Mouse (Mus musculus) embryonic fibroblast, embryonic 13.5 days (primary cell): ENCODE results near the gene Gm8909. TPM values are rescaled to one million over a fixed set of nuclear protein-coding genes. Genes with fewer than 3 reads are reported as not detected.
"Not testable (repeated sequence)": the region's sequence is repeated elsewhere in the genome, so short reads cannot be mapped to it uniquely, and the experiment has no call there.

Source experiments
- H3K27ac ChIP-seq: 2 replicates; pipeline ENCODE4 v1.5.1; 2012; ENCODE audit warnings: low read length, control low read depth, inconsistent platforms; ENCODE audit not compliant: insufficient read depth
- H3K4me1 ChIP-seq: 2 replicates; pipeline ENCODE4 v1.6.1; 2011; ENCODE audit warnings: low read length; ENCODE audit not compliant: control insufficient read depth, insufficient read depth
- H3K4me3 ChIP-seq: 2 replicates; pipeline ENCODE4 v1.5.1; 2011; ENCODE audit warnings: mild to moderate bottlenecking, control low read depth, low read length; ENCODE audit not compliant: insufficient read depth
- CTCF ChIP-seq: IDR thresholded peaks from 2 replicates; pipeline ENCODE4 v1.5.1; 2011; ENCODE audit warnings: mild to moderate bottlenecking, control low read depth, low read length, moderate library complexity, borderline replicate concordance; ENCODE audit not compliant: insufficient read depth
- POLR2A ChIP-seq: IDR thresholded peaks from 2 replicates; pipeline ENCODE4 v1.6.1; 2011; ENCODE audit warnings: low read depth, mild to moderate bottlenecking, control low read depth, low read length, moderate library complexity
- polyA plus RNA-seq: library from polyadenylated mRNA; stranded (reverse); fragments of >200 nt; gene quantifications from 2 replicates; pipeline ENCODE4 v1.2.4, GENCODE M21; 2011; ENCODE audit warnings: low read depth; ENCODE audit not compliant: missing spikeins, insufficient read length

The Gm8909 gene
- polyA plus RNA-seq, 1 experiment: not detected

DNA sequence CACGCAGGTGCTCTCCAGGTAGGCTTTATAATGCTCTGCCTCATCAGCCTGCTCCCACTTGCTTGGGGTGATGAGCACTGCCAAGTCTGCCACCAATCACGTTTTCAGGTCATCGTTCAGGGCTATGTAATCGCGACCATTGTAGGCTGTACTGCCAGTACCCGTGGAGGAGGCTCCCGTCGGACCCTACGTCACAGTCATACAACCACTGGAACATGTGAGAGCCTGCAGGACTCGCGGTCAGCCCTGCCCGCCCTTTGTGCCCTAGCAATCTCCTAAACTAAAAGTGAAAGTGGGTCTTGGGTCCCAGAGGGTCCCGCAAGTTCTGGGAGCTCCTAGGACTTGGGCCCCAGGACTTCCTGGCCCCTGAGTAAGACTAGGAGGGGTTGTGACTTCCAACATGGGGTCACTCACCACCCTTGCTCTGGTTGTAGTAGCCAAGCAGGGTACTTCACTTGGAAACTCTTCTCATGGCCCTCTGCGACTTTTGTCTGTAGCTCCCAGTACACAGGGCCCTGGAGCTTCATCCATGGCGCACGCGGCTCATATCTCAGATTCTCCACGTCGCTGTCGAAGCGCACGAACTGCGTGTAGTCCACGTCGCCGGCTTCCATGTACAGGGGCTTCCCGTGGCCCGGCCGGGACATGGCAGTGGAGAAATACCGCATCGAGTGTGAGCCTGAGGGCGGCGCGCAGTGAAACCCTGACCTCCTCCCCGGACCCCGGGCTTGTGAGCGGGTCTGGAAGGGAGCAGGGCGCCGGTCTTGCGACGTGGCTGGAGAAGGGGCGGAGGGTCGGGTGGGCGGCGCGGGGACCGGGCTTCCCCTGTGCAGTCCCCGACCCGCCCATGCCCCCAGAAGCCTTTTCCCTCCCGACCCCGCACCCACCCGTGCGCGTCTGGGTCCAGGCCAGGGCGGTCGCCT is 6.9 kb downstream of the Gm8909 start:
- TF ChIP-seq POLR2A (no peak), CTCF (no peak)
- H3K4me3 ChIP-seq: no peak overlapping the region
- H3K4me1 ChIP-seq: no peaks in the 10 kb centered on the region
- no peak overlapping the region for H3K27ac ChIP-seq

DNA sequence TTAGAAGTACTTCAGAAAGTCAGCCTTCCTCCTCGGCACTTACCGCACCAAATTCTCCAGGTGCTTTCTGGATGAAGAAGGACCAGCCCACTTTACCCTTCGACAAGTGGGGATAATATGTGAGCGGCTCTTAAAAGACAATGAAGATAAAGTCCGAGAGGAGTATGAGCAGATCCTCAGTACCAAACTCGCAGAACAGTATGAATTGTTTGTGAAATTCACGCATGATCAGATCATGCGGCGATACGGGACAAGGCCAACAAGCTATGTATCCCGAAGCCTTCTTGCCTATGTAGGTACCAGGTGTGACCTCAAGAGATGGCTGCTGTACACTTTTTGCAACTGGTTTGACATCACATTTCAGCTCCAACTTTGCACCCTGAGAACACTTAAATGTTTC is 10.1 kb downstream of the Gm8909 start:
- not testable (repeated sequence) for H3K4me1 ChIP-seq, H3K27ac ChIP-seq, H3K4me3 ChIP-seq

DNA sequence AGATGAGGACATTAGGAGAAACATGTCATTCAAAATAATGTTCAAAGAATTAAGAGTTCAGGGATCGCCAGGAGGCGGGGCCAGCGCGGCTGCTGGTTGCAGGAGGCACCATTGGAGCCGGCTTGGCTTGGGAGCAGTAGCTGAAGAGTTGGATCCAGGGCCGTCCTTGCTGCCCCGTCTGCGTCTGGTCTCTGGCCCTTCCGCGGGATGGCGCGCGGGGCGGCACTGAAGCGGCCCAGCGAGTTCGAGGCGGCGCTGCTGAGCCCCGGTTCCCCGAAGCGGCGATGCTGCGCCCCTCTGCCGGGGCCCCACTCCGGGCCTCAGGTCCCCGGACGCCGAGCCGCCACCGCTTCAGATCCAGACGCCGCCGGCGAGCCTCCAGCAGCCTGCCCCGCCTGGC is 10.6 kb downstream of the Gm8909 start:
- not testable (repeated sequence) for H3K4me1 ChIP-seq, H3K27ac ChIP-seq
- H3K4me3 ChIP-seq: peak overlapping the region; percentile 21; the same call in 1 of the 2 replicates

DNA sequence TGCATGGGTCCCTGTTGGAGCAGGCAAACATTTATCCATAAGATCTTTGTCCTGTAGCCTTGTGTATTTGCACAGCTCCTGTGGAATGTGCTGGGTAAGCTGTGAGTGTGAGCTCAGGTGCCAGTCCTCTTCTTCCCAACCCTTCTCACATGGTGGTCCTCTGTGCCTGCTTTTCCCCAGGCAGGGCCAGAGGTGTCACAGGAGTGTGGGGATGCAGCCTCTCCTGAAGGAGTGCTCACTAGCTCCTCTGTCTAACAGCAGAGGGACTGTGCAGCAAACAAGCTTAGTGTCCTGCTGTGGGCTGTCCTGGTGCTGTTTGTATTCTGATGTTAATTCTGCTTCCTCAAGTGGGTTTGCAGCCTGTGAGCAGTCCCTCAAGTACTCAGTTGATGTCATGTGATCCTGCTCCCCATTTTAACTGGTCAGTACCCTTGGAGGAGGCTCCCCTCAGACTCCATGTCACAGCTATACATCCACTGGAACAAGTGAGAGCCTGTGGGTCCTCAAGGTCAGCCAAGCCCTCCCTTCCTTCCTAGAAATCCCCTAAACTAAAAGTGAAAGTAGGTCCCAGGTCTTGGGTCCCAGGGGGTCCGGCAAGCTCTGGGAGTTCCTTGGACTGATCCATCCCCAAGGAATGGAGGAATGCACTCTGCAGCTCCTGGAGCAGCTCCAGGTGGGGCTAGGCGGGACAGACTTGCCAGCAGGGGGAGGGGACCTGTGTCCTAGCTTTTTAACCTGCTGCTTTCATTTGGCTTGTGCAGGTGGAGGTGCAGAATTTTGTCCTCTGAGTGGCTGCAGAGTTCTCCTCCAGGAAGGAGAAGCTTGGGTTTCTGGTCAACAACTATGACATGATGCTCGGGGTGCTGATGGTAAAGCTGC is 13.8 kb downstream of the Gm8909 start:
- Histone ChIP-seq H3K27ac (no peak overlapping the region), H3K4me1 (no peaks in the 10 kb centered on the region), H3K4me3 (no peak overlapping the region)
- TF ChIP-seq CTCF (no peak), POLR2A (no peak)

DNA sequence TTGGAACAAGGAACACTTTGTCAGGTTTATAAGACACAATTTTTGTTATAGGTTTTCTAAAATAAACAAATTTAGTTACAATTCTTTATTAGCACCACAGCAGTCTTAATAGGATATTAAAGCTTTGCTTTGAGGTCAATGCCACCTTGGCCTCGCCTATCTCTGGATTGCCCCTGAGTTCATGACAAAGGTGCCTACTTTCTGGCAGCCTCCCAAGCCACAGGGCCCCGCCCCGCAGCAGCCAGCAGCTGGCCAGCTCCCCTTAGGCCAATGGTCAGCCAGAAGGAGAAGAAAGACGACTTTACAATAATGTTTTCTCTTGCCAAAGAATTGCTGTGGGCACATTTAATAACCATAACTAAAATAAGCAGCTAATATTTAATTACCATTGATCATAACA is 17.1 kb downstream of the Gm8909 start:
- not testable (repeated sequence) for H3K27ac ChIP-seq, H3K4me3 ChIP-seq

DNA sequence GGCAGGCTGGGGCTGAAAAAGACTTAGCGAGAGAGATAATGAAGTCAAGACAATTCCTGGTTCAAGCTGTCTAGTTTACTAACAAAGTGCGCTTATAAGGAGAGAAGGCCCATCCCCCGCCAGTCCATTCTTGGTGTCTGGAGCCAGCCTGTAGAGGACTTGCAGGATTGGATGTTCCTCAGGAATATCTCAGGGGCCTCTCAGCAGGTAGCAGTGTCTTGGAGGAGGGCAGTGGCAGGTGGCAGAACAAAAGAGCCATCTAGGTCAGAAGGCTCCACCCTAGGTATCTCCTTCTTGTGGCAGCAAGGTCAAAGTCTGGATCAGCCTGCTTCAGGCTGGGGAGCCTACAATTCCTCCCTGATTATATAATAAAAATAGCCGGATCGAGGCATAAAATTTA is 19.9 kb downstream of the Gm8909 start:
- H3K4me1 ChIP-seq, H3K4me3 ChIP-seq, H3K27ac ChIP-seq: not testable (repeated sequence)

More for the DNA sequence above, 17.1 kb downstream of the Gm8909 start:
- not testable (repeated sequence) for H3K4me1 ChIP-seq

DNA sequence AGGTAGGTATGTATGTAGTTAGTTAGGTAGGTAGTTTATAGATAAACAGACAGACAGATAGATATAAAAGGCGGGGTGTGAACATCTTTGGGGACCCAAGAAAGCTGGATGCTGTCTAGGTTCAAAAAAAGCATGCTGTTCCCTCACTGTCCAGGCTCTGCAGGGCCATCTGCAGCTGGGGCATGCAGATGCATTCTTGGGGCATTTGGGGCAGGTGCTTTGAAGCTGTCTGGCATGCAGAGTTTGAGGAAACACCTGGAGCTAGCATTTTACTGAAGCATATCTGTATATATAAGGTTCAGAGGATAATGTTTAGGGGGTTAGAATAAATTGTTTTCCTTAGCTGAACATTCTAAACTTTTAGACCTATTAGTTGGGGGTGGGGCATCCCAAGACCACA is 21.4 kb downstream of the Gm8909 start:
- not testable (repeated sequence) for H3K27ac ChIP-seq, H3K4me3 ChIP-seq, H3K4me1 ChIP-seq

DNA sequence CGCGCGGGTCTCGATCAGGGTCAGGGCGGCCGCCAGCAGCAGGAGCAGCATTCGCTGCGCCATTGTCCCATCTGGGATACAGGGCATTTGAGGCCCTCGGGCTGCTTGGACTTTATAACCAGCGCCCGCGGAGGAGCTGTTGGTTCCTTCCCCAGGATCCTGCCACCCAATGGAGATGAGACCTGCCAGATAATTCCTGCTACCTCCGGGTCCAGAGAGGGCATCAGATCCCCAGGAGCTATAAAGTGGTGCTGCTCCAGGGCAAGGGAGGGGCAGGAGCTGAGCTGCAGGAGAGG is 22.5 kb downstream of the Gm8909 start:
- H3K4me1 ChIP-seq, H3K4me3 ChIP-seq, H3K27ac ChIP-seq: not testable (repeated sequence)

DNA sequence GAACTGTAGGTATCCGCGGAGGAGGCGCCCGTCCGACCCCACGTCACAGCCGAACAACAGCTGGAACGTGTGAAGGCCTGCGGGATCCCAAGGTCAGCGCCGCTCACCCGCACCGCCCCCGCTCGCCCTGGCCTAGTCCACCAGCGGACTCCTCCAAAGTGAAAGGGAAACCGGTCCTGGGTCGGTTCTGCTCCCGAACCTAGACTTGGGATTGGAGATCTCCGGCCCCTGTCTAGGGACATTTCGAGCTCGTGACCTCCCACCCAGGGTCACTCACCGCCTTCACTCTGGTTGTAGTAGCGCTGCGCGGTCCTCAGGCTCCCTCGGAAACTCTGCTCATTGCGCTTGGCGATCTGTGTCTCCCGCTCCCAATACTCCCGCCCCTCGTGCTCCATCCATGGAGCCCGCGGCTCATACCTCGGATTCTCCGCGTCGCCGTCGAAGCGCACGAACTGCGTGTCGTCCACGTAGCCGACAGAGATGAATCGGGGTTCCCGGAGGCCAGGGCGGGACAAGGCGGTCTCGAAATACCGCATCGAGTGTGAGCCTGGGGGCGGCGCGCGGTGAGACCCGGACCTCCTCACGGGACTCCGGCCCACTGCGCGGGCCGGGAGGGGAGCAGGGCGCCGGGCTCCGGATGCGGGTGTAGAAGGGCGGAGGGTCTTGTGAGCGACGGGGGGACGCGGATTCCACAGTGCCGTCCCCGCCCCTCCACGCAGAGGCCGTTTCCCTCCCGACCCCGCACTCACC is 23.1 kb downstream of the Gm8909 start:
- TF ChIP-seq CTCF (no peak), POLR2A (no peak)
- no peak overlapping the region for H3K27ac ChIP-seq
- H3K4me3 ChIP-seq: peak overlapping the region; percentile 29

DNA sequence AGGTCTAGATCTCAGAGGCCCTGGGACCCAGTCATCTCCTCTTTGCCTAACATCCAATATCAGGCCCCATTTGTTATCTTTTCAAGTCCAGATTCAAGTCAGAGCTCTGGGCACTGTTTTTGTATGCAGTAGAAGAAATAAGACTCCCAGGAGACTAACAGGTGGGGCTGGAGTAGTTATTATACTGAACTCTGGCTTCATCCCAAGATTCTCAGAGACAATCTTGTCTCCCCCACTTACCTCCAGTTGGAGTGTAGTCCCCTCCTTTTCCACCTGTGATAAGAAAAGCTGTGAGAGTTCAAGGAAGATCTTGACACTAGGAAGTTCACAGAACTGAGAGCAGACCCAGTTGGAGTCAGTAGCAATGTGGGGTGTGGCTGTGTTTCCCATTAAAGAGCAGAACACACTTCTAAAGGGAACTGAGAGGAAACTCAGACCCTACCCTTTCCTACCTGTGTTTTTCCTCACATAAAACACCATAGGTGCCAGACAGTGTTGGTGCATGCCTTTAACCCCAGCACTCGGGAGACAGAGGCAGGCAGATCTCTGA is 32.0 kb downstream of the Gm8909 start:
- H3K4me3 ChIP-seq, H3K27ac ChIP-seq, H3K4me1 ChIP-seq: not testable (repeated sequence)

More for the DNA sequence above, 23.1 kb downstream of the Gm8909 start:
- no peaks in the 10 kb centered on the region for H3K4me1 ChIP-seq

DNA sequence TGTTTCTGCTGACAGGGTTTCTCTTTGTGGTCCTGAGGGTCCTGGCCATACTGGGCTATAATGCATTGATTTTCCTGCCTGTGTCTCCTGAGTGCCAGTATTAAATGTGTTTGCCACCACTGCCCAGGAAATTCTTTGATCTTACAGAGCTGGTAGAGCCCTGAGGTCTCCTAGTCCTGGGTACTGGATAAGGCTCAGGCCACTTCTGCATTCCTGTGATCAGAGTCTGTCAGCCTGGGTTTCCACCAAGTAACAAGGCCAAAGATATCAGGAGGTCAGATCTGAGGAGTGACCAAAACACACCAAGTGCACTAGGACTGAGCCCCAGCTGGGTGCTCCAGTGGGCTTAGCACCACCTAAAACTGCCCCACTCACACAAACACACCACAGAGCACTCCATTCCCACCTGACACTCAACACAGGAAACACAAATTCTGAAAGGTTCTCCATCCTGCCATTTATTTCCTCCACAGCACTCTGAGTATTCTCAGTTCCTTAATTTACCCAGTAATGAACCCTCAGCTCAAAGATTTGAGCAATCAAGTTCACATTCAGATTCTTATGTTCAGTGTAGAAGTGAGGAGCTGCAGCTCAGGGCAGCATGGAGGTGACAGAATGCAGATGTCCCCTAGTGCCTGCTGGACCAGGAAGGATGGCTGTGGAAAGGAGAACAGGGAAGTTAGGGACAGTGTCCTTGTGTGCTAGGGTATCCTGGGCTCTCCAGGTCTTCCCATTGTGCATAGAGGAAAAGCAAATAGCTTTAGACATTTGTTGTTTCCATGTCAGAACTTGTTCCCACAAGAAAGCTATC is 32.7 kb downstream of the Gm8909 start:
- H3K4me3 ChIP-seq, H3K4me1 ChIP-seq, H3K27ac ChIP-seq: not testable (repeated sequence)
